Mouse (Mus musculus) lung, adult 2 months (tissue): ENCODE data around the gene C8a. TPM values are rescaled to one million over a fixed set of nuclear protein-coding genes. Genes with fewer than 3 reads are reported as not detected.

Source experiments
- DNase-seq: peaks from one replicate; pipeline ENCODE4 v3.0.0; 2022
- H3K4me1 ChIP-seq: fragments of 200-500 bp; 2 replicates; pipeline ENCODE4 v1.6.1; 2011; ENCODE audit warnings: low read length; ENCODE audit not compliant: control insufficient read depth, insufficient read depth
- H3K4me3 ChIP-seq: fragments of 200-500 bp; replicated peaks from 2 replicates; pipeline ENCODE3; 2011; ENCODE audit warnings: low read depth, mild to moderate bottlenecking, control low read depth, low read length; ENCODE audit errors: extremely low read depth
- CTCF ChIP-seq: fragments of 200-500 bp; IDR thresholded peaks from 2 replicates; pipeline ENCODE4 v1.5.1; 2011; ENCODE audit warnings: mild to moderate bottlenecking, low read length, control low read depth; ENCODE audit not compliant: insufficient read depth
- POLR2A ChIP-seq: fragments of 200-500 bp; IDR thresholded peaks from 2 replicates; pipeline ENCODE4 v1.6.1; 2011; ENCODE audit warnings: low read depth, mild to moderate bottlenecking, control low read depth, low read length, borderline replicate concordance; ENCODE audit errors: extremely low read depth
- WGBS: fragments of 180-500 bp; shearing (Covaris S2); methylation state at CpG from one replicate; pipeline ENCODE4 v1.1.7; 2018; 5-methylcytosine and 5-hydroxymethylcytosine counted together
- polyA plus RNA-seq: library from polyadenylated mRNA; depleted of rRNA; stranded (reverse); fragments of >200 nt; gene quantifications from 2 replicates; pipeline ENCODE4 v1.2.3, GENCODE M21; 2012

C8a gene
- polyA plus RNA-seq, 1 experiment: not detected

DNA sequence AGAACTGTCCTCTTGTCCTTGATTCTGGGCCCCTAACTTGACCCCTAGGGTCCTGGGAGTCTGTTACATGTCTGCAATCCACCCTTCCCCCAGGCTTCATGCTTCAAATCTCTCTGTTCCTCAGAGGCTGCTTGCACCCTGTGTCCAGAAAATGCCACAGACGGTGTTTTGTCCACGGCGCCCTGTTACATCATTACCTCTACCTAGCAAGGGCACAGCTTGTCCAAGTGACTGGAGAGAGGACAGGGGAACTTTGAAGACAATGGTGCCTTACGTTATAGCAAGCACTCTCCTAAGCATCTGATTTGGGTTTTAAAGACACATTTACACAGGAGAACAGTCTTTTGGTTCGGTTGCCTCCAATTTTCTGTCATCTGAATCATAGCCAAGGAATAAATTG is 17.4 kb upstream of the C8a start:
- 74% methylated on average over 5 of the region's 5 CpGs for WGBS
- TF ChIP-seq POLR2A (no peak), CTCF (no peak)
- no peak for DNase-seq
- no peak overlapping the region for H3K4me3 ChIP-seq
- no peaks in the 10 kb centered on the region for H3K4me1 ChIP-seq

DNA sequence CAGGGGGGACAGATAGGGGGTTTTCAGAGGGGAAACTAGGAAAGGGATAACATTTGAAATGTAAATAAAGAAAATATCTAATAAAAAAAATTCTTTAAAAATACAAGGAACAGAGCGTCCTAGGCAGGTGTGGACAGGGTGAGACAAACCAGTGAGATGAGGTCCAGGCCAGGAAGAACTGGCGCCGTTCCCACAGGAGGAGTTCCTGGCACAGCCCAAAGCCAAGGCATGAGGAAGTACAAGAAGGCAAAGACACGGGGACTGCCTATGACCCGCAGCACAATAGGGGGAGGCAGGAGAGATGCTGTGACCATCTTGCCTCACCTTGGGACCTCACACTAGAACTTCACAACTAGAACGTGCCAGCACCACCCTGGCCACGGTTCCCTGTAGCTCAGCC is 15.5 kb upstream of the C8a start:
- WGBS: 59% methylated on average over 7 of the region's 7 CpGs
- DNase-seq: no peak
- H3K4me1 ChIP-seq: no peaks in the 10 kb centered on the region
- TF ChIP-seq CTCF (no peak), POLR2A (no peak)
- no peak overlapping the region for H3K4me3 ChIP-seq

DNA sequence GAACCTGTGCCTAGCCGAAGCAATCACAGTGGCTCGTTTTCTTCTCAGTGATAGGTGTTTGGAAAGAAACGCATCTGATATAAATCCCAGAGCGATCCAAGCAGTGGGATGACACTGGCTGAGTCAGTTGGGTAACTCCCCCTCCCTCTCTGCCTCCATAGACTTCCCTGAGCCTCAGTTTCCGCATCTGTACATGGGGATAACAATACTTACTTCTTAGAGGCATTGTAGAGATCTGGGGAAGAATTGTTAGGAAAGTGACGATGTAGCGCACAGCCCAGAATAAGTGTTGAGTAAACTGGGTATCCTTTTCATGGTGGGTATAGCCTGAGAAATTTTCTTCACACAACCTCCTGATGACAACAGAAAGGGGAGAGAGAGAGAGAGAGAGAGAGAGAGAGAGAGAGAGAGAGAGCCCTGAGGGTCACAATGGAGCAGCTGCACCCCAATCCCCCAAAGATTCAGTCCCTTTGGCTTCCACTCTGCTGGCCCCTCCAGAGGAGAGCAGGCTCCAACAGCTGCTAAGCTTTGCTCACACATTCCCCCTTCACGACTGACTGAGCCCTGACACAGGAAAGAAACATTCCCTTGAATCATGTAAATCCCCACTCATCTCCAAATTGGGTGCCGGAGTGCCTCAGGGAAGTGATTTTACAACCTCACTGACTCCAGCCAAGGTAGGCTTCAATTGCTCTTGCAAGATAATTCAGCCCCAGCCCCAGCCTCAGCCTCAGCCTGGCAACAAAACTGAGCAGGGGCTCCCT is 12.5 kb upstream of the C8a start:
- DNase-seq: no peak
- 63% methylated on average over 9 of the region's 9 CpGs for WGBS
- H3K4me3 ChIP-seq: no peak overlapping the region
- H3K4me1 ChIP-seq: no peaks in the 10 kb centered on the region
- TF ChIP-seq CTCF (no peak), POLR2A (no peak)

DNA sequence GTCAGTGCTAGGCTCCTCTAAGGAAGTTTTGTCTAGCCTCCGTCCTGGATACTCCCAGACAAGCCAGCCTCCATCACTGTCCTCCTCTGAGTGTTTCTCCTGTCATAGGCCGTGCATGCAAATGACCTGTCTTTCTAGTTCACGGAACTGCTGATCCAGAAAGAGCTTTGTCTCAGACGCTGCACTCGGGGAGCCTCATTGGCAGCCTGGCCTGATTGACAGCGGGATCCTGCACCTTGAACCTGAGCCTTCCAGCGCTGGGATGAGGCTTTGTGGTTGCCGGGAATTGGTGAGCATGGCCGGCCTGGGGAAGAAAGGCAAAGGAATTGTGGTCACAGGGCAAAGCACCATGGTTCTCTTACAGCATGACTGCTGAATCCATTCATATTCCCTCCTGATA is 11.3 kb upstream of the C8a start:
- Histone ChIP-seq H3K4me3 (no peak overlapping the region), H3K4me1 (no peaks in the 10 kb centered on the region)
- DNase-seq: no peak
- 78% methylated on average over 9 of the region's 9 CpGs for WGBS
- TF ChIP-seq POLR2A (no peak), CTCF (no peak)

DNA sequence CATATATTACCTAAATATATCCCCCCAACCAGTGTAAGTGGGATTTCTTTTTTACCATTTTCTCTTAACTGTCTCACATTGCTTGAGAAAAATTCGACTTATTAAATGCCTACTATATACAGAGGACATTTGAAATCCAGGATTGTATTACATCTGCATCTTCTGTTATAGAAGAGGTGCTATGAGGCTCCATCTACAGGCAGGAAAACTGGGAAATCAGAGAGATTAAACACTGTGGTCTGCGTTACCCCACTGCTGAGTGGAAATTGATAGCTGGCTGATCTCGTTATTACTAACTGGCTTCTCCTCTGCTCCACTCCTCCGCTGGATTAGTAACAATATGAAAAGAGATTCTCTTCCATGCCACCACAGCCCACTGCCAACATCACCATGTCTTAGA is 366 bp downstream of the C8a start:
- Histone ChIP-seq H3K4me3 (no peak overlapping the region), H3K4me1 (no peaks in the 10 kb centered on the region)
- 69% methylated on average over 4 of the region's 4 CpGs for WGBS
- TF ChIP-seq POLR2A: no peak
- TF ChIP-seq CTCF: no peak
- DNase-seq: no peak

DNA sequence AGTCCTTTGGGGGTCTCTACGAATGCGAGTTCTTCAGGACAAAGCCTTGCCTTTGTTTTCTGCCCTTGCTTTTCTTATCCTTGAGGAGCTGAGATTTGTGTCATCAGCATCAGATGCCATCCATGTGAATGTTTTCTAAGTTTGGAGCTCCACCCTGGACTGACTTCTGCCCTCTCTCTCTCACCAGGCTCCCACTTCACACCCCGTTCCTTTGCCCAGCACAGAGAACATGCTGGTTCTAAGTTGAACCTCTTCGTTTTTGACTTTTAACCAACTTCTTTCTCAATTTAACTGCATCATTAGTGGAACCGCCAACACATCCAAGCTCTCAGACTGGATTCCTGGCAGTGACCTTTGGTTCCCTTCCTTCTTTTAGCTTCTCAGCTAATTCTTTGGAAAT is 6.0 kb downstream of the C8a start:
- H3K4me3 ChIP-seq: no peak overlapping the region
- no peak for TF ChIP-seq POLR2A
- no peak for TF ChIP-seq CTCF
- H3K4me1 ChIP-seq: no peaks in the 10 kb centered on the region
- 79% methylated on average over 5 of the region's 5 CpGs for WGBS
- DNase-seq: no peak

DNA sequence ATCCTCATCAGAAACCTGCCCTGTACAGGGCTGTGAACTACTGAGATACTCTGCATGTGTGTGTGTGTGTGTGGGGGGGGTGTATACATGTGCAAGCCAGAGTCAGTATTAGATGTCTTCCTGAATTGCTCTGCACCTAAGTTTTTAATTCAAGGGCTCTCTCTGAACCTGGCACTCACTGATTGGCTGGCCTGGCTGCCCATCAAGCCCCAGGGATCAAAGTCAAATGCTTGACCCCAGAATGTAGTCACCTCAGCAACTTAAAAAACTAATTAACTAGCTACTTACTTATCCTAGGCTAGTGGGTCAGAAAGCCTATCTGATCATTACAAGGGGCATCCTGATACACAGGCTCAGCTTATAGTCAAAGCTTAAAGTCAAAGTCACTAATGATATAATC is 6.6 kb downstream of the C8a start:
- Histone ChIP-seq H3K4me1 (no peaks in the 10 kb centered on the region), H3K4me3 (no peak overlapping the region)
- no peak for TF ChIP-seq CTCF
- TF ChIP-seq POLR2A: no peak
- no peak for DNase-seq

DNA sequence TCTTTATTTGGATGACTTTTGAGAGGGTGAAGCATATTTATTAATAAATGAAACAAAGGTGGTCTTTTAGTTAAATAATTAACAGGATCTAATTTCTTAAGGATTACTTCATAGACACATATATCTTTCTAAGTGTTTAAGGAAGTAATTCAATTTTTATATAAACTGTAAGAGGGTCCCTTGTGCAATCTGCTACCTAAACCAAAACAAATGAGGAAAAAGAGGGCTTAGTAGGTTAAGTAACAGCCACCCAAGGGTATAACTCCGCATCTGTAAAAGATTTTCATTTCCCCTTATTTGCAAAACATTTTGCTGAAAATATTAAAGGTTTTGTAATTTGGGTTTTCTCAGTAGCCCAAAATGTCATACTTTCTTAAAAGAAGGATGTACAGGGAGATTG is 11.8 kb downstream of the C8a start:
- Histone ChIP-seq H3K4me3 (no peak overlapping the region), H3K4me1 (no peaks in the 10 kb centered on the region)
- no peak for DNase-seq
- WGBS: 86% methylated on average over 1 of the region's 1 CpGs
- no peak for TF ChIP-seq CTCF
- no peak for TF ChIP-seq POLR2A

DNA sequence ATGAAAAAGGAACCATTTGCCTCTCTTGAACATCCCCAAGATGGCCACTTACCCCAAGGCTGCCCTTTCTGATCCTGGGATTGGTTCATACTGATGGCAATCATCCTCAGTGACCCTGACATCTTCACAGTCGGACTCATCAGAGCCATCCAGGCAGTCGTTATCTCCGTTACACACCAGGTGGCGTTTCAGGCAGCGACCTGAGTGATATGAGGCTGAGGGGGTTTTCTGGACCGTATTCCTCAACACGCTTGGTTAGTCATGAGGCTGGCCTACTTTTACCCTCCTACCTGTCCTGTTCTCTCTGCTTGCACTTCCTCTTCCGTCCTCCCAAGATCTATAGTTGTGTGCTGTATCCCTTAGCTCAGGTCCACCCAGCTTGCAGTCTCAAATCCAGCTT is 15.0 kb downstream of the C8a start:
- Histone ChIP-seq H3K4me1 (no peaks in the 10 kb centered on the region), H3K4me3 (no peak overlapping the region)
- 78% methylated on average over 8 of the region's 8 CpGs for WGBS
- DNase-seq: no peak
- TF ChIP-seq CTCF: no peak
- TF ChIP-seq POLR2A: no peak

DNA sequence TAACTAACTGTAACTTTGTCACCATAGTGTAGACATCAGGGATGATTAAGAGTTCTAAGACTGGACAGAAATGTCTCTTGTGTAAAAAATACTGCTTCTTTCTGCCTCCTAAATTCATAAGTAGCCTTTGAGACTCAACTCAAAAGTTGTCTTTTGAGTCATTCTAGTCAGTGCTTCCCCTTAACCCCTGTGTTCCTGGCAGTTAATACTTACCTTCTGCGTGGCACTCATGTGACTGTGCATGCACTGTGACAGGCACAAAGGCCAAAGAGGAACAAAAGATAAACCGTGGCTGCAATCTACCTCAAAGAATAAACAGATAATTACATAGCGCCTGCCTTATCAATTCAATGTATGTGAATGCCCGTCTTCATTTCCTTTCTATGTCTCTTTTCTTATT is 18.4 kb downstream of the C8a start:
- TF ChIP-seq POLR2A (no peak), CTCF (no peak)
- Histone ChIP-seq H3K4me3 (no peak overlapping the region), H3K4me1 (no peaks in the 10 kb centered on the region)
- no peak for DNase-seq
- 60% methylated on average over 4 of the region's 4 CpGs for WGBS
